Mouse (Mus musculus) forebrain, postnatal 0 days (tissue): ENCODE measurements at regions not wholly inside any gene's neighbourhood (a gene's known extent, or its start where the extent isn't known, plus 50 kb on each side); places are given as distances from the start of the nearest gene placed in this dataset.

ENCODE experiments used
- ATAC-seq: fragments of 200-750 bp; cut with Nextera tagmentation; 2 replicates; pipeline ENCODE4 v1.8.0; 2017; ENCODE audit warnings: mild to moderate bottlenecking, moderate library complexity
- DNase-seq: peaks from one replicate; pipeline ENCODE4 v3.0.0-alpha.2; 2015
- H3K27ac ChIP-seq: fragments of 300-500 bp; sonication (generic); 2 replicates; pipeline ENCODE4 v1.5.1; 2014; ENCODE audit warnings: low read depth, mild to moderate bottlenecking, antibody characterized with exemption, low read length, moderate library complexity, mixed read lengths
- H3K27me3 ChIP-seq: fragments of 300-500 bp; sonication (generic); 2 replicates; pipeline ENCODE4 v1.6.1; 2014; ENCODE audit warnings: mild to moderate bottlenecking, low read length, mixed read lengths; ENCODE audit not compliant: insufficient read depth
- H3K36me3 ChIP-seq: fragments of 300-500 bp; sonication (generic); 2 replicates; pipeline ENCODE4 v1.6.1; 2014; ENCODE audit warnings: mild to moderate bottlenecking, moderate library complexity; ENCODE audit not compliant: insufficient read depth
- H3K4me1 ChIP-seq: fragments of 300-500 bp; sonication (generic); 2 replicates; pipeline ENCODE4 v1.6.1; 2014; ENCODE audit warnings: antibody characterized with exemption; ENCODE audit not compliant: insufficient read depth
- H3K4me2 ChIP-seq: fragments of 300-500 bp; sonication (generic); 2 replicates; pipeline ENCODE4 v1.6.1; 2014; ENCODE audit warnings: low read depth, mild to moderate bottlenecking, moderate library complexity
- H3K4me3 ChIP-seq: fragments of 300-500 bp; sonication (generic); 2 replicates; pipeline ENCODE4 v1.5.1; 2014; ENCODE audit warnings: low read depth, low read length, mixed read lengths
- H3K9ac ChIP-seq: fragments of 300-500 bp; sonication (generic); 2 replicates; pipeline ENCODE4 v1.6.1; 2014; ENCODE audit warnings: mild to moderate bottlenecking
- H3K9me3 ChIP-seq: fragments of 300-500 bp; sonication (generic); 2 replicates; pipeline ENCODE4 v1.6.1; 2016; ENCODE audit warnings: low read length
- CTCF ChIP-seq: sonication (generic); IDR thresholded peaks from 2 replicates; pipeline ENCODE4 v1.5.1; 2016; ENCODE audit warnings: antibody characterized with exemption, control low read depth, low read depth
- WGBS: fragments of 180-500 bp; shearing (Covaris S2); extraction: QIAGEN DNeasy Blood & Tissue Kit; methylation state at CpG from one replicate; pipeline ENCODE4 v1.1.7; 2014; 5-methylcytosine and 5-hydroxymethylcytosine counted together

- DNase-seq, result no peak
- no peak overlapping the region for H3K4me2 ChIP-seq
Measured at GRCm38 (mm10) chrX:162235552-162235951, 76.0 kb upstream of the Nhs start.

DNA sequence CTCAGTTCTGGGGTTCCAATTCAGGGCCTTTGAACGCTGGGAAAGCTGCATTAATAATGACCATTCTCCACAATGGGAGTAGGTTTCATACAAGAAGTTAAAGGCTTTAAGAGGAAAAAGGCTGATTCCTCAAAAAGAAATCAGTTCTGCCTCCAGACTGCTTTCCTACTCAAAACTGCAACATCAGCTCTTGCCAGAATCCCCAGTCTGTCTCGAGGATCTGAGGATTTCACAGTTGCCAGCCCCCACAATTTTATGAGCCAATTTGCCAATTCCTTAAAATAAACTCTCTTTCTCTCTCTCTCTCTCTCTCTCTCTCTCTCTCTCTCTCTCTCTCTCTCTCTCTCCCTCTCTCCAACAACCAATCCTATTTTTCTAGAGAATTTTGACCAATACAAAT is 51.3 kb upstream of the Nhs start:
- WGBS, result 44% methylated on average over 2 of the region's 2 CpGs
- no peak overlapping the region for H3K4me3 ChIP-seq
- H3K4me1 ChIP-seq, result no peaks in the 10 kb centered on the region
- H3K9ac ChIP-seq, result no peak overlapping the region
- no peaks in the 10 kb centered on the region for H3K9me3 ChIP-seq
- no peak overlapping the region for H3K27ac ChIP-seq
- ATAC-seq (no peak), DNase-seq (peak; percentile 50)
- TF ChIP-seq CTCF, result no peak
- H3K27me3 ChIP-seq, result no peaks in the 10 kb centered on the region
- no peak overlapping the region for H3K4me2 ChIP-seq
- H3K36me3 ChIP-seq, result no peaks in the 10 kb centered on the region

More at GRCm38 (mm10) chrX:162235552-162235951, 76.0 kb upstream of the Nhs start:
- Histone ChIP-seq H3K36me3 (no peaks in the 10 kb centered on the region), H3K27me3 (no peaks in the 10 kb centered on the region), H3K9me3 (no peaks in the 10 kb centered on the region), H3K4me1 (no peaks in the 10 kb centered on the region), H3K9ac (no peak overlapping the region), H3K27ac (no peak overlapping the region), H3K4me3 (no peak overlapping the region)
- 86% methylated on average over 5 of the region's 5 CpGs for WGBS
- no peak for ATAC-seq
- TF ChIP-seq CTCF, result no peak
